Mouse (Mus musculus) brain, embryonic 14.5 days (tissue): ENCODE results near the gene Dync1li2.

ENCODE experiments used
- CTCF ChIP-seq: fragments of 200-500 bp; IDR thresholded peaks from 2 replicates; pipeline ENCODE4 v1.5.1; 2012; ENCODE audit warnings: inconsistent platforms, mild to moderate bottlenecking, moderate library complexity, borderline replicate concordance; ENCODE audit not compliant: insufficient read depth, insufficient read length; ENCODE audit errors: extremely low read depth
- POLR2A ChIP-seq: fragments of 200-500 bp; IDR thresholded peaks from 2 replicates; pipeline ENCODE4 v1.6.1; 2012; ENCODE audit warnings: mild to moderate bottlenecking, inconsistent platforms, borderline replicate concordance; ENCODE audit not compliant: poor library complexity, insufficient read depth, insufficient read length, severe bottlenecking; ENCODE audit errors: extremely low read depth

DNA sequence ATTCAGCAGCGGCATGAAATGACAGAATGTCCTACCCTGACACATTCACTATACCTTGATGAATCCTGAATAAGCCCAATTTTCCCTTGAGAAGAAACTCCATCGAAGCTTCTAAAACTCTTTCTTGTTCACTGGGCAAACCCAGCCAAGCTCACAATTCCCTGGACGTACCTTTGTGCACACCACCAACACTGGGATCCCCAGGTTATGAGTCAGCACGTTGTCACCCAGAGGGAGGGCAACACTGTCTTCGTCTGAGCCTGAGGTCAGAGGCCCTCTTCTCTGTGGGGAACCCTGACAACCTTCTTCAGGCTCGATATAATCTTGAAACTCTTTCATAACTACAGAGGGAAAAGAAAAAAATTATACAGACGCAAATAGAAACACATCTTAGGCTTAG, 12.6 kb downstream of the Dync1li2 start:
- TF ChIP-seq CTCF (no peak), POLR2A (no peak)
